Mouse (Mus musculus) kidney, adult 10 weeks (tissue): ENCODE data around the gene Oxtr. TPM values are rescaled to one million over a fixed set of nuclear protein-coding genes. Genes with fewer than 3 reads are reported as not detected.

Source experiments
- polyA plus RNA-seq: library from polyadenylated mRNA; stranded (reverse); fragments of 350-450 nt; fragmentation: Illumina TruSeq; extraction: RNeasy Lipid Tissue Mini Kit (QIAGEN cat#74804); gene quantifications from one replicate; pipeline ENCODE4 v1.2.3, GENCODE M21; 2014; ENCODE audit warnings: low read depth, low replicate concordance

The Oxtr gene
- 0.20 TPM for polyA plus RNA-seq

GRCm38 (mm10) chr6:112489910-112490559 is at the start of gene Oxtr:
Oxtr (minus strand) TSS chr6:112489943.

GRCm38 (mm10) chr6:112459341-112459749 is 30.4 kb downstream of the Oxtr start, which contains the start of gene Cav3:
Cav3 (plus strand) TSS chr6:112459505.

Other genes with a start within 250 kb of the Oxtr start
- gene Lmcd1, start 216.2 kb downstream of the Oxtr start, polyA plus RNA-seq: 3.5 TPM
- 0.81 TPM for gene Ssu2, start 101.9 kb downstream of the Oxtr start, polyA plus RNA-seq
- gene Cav3, start 30.4 kb downstream of the Oxtr start, polyA plus RNA-seq: not detected
- gene Rad18, start 206.7 kb upstream of the Oxtr start, polyA plus RNA-seq: 3.8 TPM